Mouse (Mus musculus): ENCODE measurements around the gene Scfd2. TPM values are rescaled to one million over a fixed set of nuclear protein-coding genes. Genes with fewer than 3 reads are reported as not detected.

The Scfd2 gene
- polyA plus RNA-seq, 2 experiments = 3.9 to 9.4 TPM

DNA sequence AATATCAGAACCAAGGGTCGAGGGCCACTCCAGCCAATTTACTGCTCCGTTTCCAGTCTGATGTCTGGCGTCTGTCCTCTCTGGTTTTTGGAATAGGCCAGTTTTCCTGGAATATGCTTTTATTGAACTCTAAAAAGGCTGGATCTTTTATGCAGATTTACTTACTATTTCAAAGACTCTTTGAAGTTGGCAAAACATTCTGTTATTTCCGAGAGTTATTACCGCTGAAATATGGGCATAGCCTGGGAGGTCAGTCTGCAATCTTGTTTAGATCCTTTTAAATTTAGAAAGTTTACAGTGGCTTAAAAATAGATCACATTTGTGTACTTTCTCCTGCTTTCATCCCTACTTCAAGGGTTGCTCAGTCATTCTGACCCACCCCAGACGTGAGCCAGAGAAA is 307.1 kb downstream of the Scfd2 start:
- WGBS (ENCODE audit: insufficient replicate concordance) = 77% methylated on average over 6 of the region's 6 CpGs
- Histone ChIP-seq H3K4me3 (ENCODE audit: insufficient read depth in 1 of 2, low read depth in 2 of 2, low read length in 2 of 2) (no peak overlapping the region), H3K36me3 (replicated peaks; ENCODE audit: control insufficient read depth, insufficient read depth, low read depth) (no peaks in the 10 kb centered on the region), H3K4me2 (ENCODE audit: low read depth) (no peak overlapping the region), H3K27ac (no peak overlapping the region), H3K4me1 (replicated peaks; ENCODE audit: control insufficient read depth in 2 of 2, insufficient read depth in 2 of 2, low read length in 1 of 2) (no peaks in the 10 kb centered on the region), H3K27me3 (ENCODE audit: control insufficient read depth, insufficient read depth, low read length) (no peaks in the 10 kb centered on the region), H3K9ac (replicated peaks) (no peak overlapping the region), H3K9me3 (ENCODE audit: control insufficient read depth, low read length) (no peaks in the 10 kb centered on the region)
- DNase-seq (ENCODE audit: low read depth in 3 of 3, low spot score in 3 of 3) (no peak), ATAC-seq (ENCODE audit: insufficient read depth) (no peak)
- TF ChIP-seq CTCF (IDR thresholded peaks at IDR 0.05; ENCODE audit: low read depth) = no peak
- TF ChIP-seq EP300 (IDR thresholded peaks at IDR 0.05; ENCODE audit: low read depth) = no peak

DNA sequence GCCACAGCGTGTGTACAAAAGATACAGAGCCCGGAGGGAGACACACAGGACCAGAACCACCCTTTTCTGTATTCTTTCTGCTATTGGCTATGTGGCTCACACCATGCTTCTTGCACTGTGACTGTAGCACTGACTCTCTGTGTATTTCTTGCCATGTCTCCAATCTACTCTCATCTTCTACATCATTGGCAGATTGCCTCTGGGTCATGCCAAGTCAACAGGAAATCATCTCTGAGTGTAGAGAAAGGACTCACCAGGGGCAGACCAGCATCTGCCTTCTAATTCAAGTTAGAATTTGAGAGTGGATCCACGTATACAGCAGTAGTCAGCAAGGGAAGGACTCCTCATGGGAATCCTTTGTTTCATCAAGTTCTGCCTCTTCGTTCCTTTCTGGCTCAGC is 308.9 kb downstream of the Scfd2 start:
- Histone ChIP-seq H3K36me3 (replicated peaks; ENCODE audit: control insufficient read depth, insufficient read depth, low read depth) (no peaks in the 10 kb centered on the region), H3K27ac (no peak overlapping the region), H3K27me3 (ENCODE audit: control insufficient read depth, insufficient read depth, low read length) (no peaks in the 10 kb centered on the region), H3K9ac (replicated peaks) (no peak overlapping the region), H3K4me1 (replicated peaks; ENCODE audit: control insufficient read depth in 2 of 2, insufficient read depth in 2 of 2, low read length in 1 of 2) (no peaks in the 10 kb centered on the region), H3K4me3 (ENCODE audit: insufficient read depth in 1 of 2, low read depth in 2 of 2, low read length in 2 of 2) (no peak overlapping the region), H3K9me3 (ENCODE audit: control insufficient read depth, low read length) (no peaks in the 10 kb centered on the region), H3K4me2 (ENCODE audit: low read depth) (no peak overlapping the region)
- 61% methylated on average over 4 of the region's 4 CpGs for WGBS (ENCODE audit: insufficient replicate concordance)
- no peak for ATAC-seq (ENCODE audit: insufficient read depth)
- no peak for TF ChIP-seq CTCF (IDR thresholded peaks at IDR 0.05; ENCODE audit: low read depth)
- no peak for TF ChIP-seq EP300 (IDR thresholded peaks at IDR 0.05; ENCODE audit: low read depth)
- DNase-seq (ENCODE audit: low read depth in 3 of 3, low spot score in 3 of 3) = no peak

DNA sequence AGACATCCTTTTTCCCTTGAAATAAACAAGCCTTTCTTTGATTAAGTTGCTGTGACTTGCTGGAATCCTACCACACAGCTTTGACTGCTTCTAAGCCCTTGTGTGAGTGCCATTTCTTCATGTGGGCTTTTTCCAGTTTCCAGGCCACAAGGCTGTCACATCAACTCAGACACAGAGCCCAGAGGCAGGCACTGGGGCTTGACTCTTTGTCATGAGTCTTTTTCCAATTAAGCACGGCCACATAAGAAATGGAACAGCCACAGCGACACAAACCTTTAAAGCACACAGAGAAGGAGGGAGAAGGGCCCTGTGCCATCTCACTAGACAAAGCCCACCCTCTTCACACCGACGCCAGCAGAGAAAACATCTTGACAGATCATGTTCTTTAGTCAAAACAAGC is 313.0 kb downstream of the Scfd2 start:
- 70% methylated on average over 4 of the region's 4 CpGs for WGBS (ENCODE audit: insufficient replicate concordance)

DNA sequence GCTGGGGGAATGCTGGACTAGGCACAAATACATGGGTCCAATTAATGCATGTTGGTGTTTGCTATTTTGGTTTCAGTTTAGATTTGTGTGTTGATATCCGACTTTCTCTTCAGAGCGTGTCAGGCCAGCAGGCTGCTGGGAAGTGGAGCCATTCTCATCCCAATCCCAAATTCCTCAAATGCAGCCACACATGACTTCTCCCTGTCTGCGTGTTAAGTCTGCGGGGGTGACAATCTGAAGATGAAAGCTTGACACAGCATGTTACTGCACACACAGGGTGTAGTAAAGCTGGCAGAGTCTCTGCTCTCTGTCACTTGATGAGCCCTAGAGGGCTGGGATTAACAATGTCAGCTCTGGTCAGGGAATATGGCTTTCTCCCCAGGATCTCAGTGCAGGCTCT is 316.4 kb downstream of the Scfd2 start:
- WGBS (ENCODE audit: insufficient replicate concordance) = 61% methylated on average over 4 of the region's 4 CpGs
- ATAC-seq (ENCODE audit: insufficient read depth) (no peak), DNase-seq (ENCODE audit: low read depth in 3 of 3, low spot score in 3 of 3) (no peak)

More for the DNA sequence above, 313.0 kb downstream of the Scfd2 start:
- no peak overlapping the region for H3K9ac ChIP-seq (replicated peaks)
- no peaks in the 10 kb centered on the region for H3K4me1 ChIP-seq (replicated peaks; ENCODE audit: control insufficient read depth in 2 of 2, insufficient read depth in 2 of 2, low read length in 1 of 2)
- ATAC-seq (ENCODE audit: insufficient read depth) (no peak), DNase-seq (ENCODE audit: low read depth in 3 of 3, low spot score in 3 of 3) (no peak)
- H3K27ac ChIP-seq = no peak overlapping the region
- H3K27me3 ChIP-seq (ENCODE audit: control insufficient read depth, insufficient read depth, low read length) = no peaks in the 10 kb centered on the region
- TF ChIP-seq CTCF (IDR thresholded peaks at IDR 0.05; ENCODE audit: low read depth) (no peak), EP300 (IDR thresholded peaks at IDR 0.05; ENCODE audit: low read depth) (no peak)
- H3K4me3 ChIP-seq (ENCODE audit: insufficient read depth in 1 of 2, low read depth in 2 of 2, low read length in 2 of 2) = no peak overlapping the region
- H3K4me2 ChIP-seq (ENCODE audit: low read depth) = no peak overlapping the region
- no peaks in the 10 kb centered on the region for H3K9me3 ChIP-seq (ENCODE audit: control insufficient read depth, low read length)
- H3K36me3 ChIP-seq (replicated peaks; ENCODE audit: control insufficient read depth, insufficient read depth, low read depth) = no peaks in the 10 kb centered on the region

DNA sequence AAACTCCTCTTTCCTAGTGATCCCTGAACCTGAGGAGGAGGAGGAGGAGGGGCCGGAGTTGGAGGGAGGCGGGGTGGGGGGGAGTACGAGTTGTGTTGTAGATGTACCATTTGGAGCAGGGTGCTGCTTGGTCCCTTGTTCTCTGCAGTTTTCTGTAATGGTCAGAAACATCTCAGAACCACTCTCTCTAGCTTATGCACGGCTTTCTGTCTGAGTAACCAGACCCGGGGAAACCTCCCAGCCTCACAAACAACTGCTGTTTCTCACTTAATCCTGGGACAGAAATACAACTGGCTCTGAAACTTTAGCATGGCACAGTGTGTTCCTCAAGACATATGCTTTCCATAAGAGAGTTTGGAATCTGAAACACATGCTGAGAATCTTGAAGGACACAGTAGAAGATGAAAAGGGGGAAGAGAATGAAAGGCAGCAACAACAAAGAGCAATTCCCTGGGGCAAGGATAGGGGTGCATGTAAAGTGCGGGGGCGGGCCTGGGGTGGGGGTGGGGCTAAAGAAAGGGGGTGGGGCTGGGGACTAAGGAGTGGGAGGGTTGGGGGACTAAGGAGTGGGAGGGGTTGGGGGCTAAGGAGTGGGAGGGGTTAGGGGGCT is 317.0 kb downstream of the Scfd2 start:
- no peak overlapping the region for H3K4me2 ChIP-seq (ENCODE audit: low read depth)
- no peaks in the 10 kb centered on the region for H3K27me3 ChIP-seq (ENCODE audit: control insufficient read depth, insufficient read depth, low read length)
- DNase-seq (ENCODE audit: low read depth in 3 of 3, low spot score in 3 of 3) (no peak), ATAC-seq (ENCODE audit: insufficient read depth) (no peak)
- H3K36me3 ChIP-seq (replicated peaks; ENCODE audit: control insufficient read depth, insufficient read depth, low read depth) = no peaks in the 10 kb centered on the region
- WGBS (ENCODE audit: insufficient replicate concordance) = 41% methylated on average over 7 of the region's 7 CpGs
- TF ChIP-seq CTCF (IDR thresholded peaks at IDR 0.05; ENCODE audit: low read depth) (no peak), EP300 (IDR thresholded peaks at IDR 0.05; ENCODE audit: low read depth) (no peak)
- no peaks in the 10 kb centered on the region for H3K4me1 ChIP-seq (replicated peaks; ENCODE audit: control insufficient read depth in 2 of 2, insufficient read depth in 2 of 2, low read length in 1 of 2)
- no peak overlapping the region for H3K9ac ChIP-seq (replicated peaks)
- H3K9me3 ChIP-seq (ENCODE audit: control insufficient read depth, low read length) = no peaks in the 10 kb centered on the region
- no peak overlapping the region for H3K27ac ChIP-seq
- H3K4me3 ChIP-seq (ENCODE audit: insufficient read depth in 1 of 2, low read depth in 2 of 2, low read length in 2 of 2) = no peak overlapping the region

More for the DNA sequence above, 316.4 kb downstream of the Scfd2 start:
- H3K36me3 ChIP-seq (replicated peaks; ENCODE audit: control insufficient read depth, insufficient read depth, low read depth) = no peaks in the 10 kb centered on the region
- no peak overlapping the region for H3K4me3 ChIP-seq (ENCODE audit: insufficient read depth in 1 of 2, low read depth in 2 of 2, low read length in 2 of 2)
- no peak overlapping the region for H3K4me2 ChIP-seq (ENCODE audit: low read depth)
- H3K27ac ChIP-seq = no peak overlapping the region
- no peaks in the 10 kb centered on the region for H3K9me3 ChIP-seq (ENCODE audit: control insufficient read depth, low read length)
- no peak for TF ChIP-seq CTCF (IDR thresholded peaks at IDR 0.05; ENCODE audit: low read depth)
- TF ChIP-seq EP300 (IDR thresholded peaks at IDR 0.05; ENCODE audit: low read depth) = no peak
- no peaks in the 10 kb centered on the region for H3K4me1 ChIP-seq (replicated peaks; ENCODE audit: control insufficient read depth in 2 of 2, insufficient read depth in 2 of 2, low read length in 1 of 2)
- H3K27me3 ChIP-seq (ENCODE audit: control insufficient read depth, insufficient read depth, low read length) = no peaks in the 10 kb centered on the region
- no peak overlapping the region for H3K9ac ChIP-seq (replicated peaks)
